ENCODE assay signal across 20 mouse cellular contexts in genomic region chr5:141125870-141126269, GRCm38 (mm10).
"Had no signal": no experiment of that assay in that cellular context is flagged by ENCODE, and none has a peak within 500 bp of the region (broad histone marks: within the 10 kb centered on the region; RNA-seq: fewer than 3 reads in every experiment).

No protein-coding gene starts in this region.

- DNase-seq: kidney, postnatal 14 days; layer of hippocampus, adult 9-11 months; left cerebral cortex, postnatal 4 days; lung, adult 2 months; lung, postnatal 14 days; retina, postnatal 1 day; thymus, adult 18-20 months; thymus, postnatal 36 days had no signal

- H3K4me1 ChIP-seq: intestine, embryonic 15.5 days; kidney, embryonic 15.5 days; limb, embryonic 12.5 days; limb, embryonic 15.5 days; liver, embryonic 12.5 days; liver, embryonic 15.5 days; midbrain, embryonic 12.5 days; midbrain, embryonic 15.5 days; neural tube, embryonic 13.5 days had no signal

- H3K36me3 ChIP-seq: intestine, embryonic 15.5 days; kidney, embryonic 15.5 days; limb, embryonic 12.5 days; limb, embryonic 15.5 days; liver, embryonic 12.5 days; liver, embryonic 15.5 days; midbrain, embryonic 12.5 days; midbrain, embryonic 15.5 days; neural tube, embryonic 13.5 days had no signal

- H3K4me3 ChIP-seq: intestine, embryonic 15.5 days; kidney, embryonic 15.5 days; layer of hippocampus, adult 2 months; limb, embryonic 12.5 days; limb, embryonic 15.5 days; liver, embryonic 12.5 days; liver, embryonic 15.5 days; midbrain, embryonic 12.5 days; midbrain, embryonic 15.5 days; myocyte; neural tube, embryonic 13.5 days had no signal

- H3K9ac ChIP-seq: intestine, embryonic 15.5 days; kidney, embryonic 15.5 days; limb, embryonic 12.5 days; limb, embryonic 15.5 days; liver, embryonic 12.5 days; liver, embryonic 15.5 days; midbrain, embryonic 12.5 days; midbrain, embryonic 15.5 days; neural tube, embryonic 13.5 days had no signal

- H3K9me3 ChIP-seq: intestine, embryonic 15.5 days; kidney, embryonic 15.5 days; limb, embryonic 12.5 days; limb, embryonic 15.5 days; liver, embryonic 12.5 days; liver, embryonic 15.5 days; midbrain, embryonic 12.5 days; midbrain, embryonic 15.5 days; neural tube, embryonic 13.5 days had no signal

- H3K27me3 ChIP-seq: intestine, embryonic 15.5 days; kidney, embryonic 15.5 days; limb, embryonic 12.5 days; limb, embryonic 15.5 days; liver, embryonic 12.5 days; liver, embryonic 15.5 days; midbrain, embryonic 12.5 days; midbrain, embryonic 15.5 days; neural tube, embryonic 13.5 days had no signal

- H3K27ac ChIP-seq: intestine, embryonic 15.5 days; kidney, embryonic 15.5 days; layer of hippocampus, adult 2 months; limb, embryonic 12.5 days; limb, embryonic 15.5 days; liver, embryonic 12.5 days; liver, embryonic 15.5 days; midbrain, embryonic 12.5 days; midbrain, embryonic 15.5 days; neural tube, embryonic 13.5 days; stomach, postnatal 0 days had no signal

- H3K4me2 ChIP-seq: intestine, embryonic 15.5 days; kidney, embryonic 15.5 days; limb, embryonic 12.5 days; limb, embryonic 15.5 days; liver, embryonic 12.5 days; liver, embryonic 15.5 days; midbrain, embryonic 12.5 days; midbrain, embryonic 15.5 days; neural tube, embryonic 13.5 days had no signal

- ATAC-seq: intestine, embryonic 15.5 days; liver, embryonic 12.5 days; midbrain, embryonic 15.5 days had no signal
